Mouse (Mus musculus) lung, adult 2 months (tissue): Measurements from ENCODE around the gene Clybl.

Experiments
- CTCF ChIP-seq: fragments of 200-500 bp; IDR thresholded peaks from 2 replicates; pipeline ENCODE4 v1.5.1; 2011; ENCODE audit warnings: mild to moderate bottlenecking, low read length, control low read depth; ENCODE audit not compliant: insufficient read depth
- POLR2A ChIP-seq: fragments of 200-500 bp; IDR thresholded peaks from 2 replicates; pipeline ENCODE4 v1.6.1; 2011; ENCODE audit warnings: low read depth, mild to moderate bottlenecking, control low read depth, low read length, borderline replicate concordance; ENCODE audit errors: extremely low read depth

DNA sequence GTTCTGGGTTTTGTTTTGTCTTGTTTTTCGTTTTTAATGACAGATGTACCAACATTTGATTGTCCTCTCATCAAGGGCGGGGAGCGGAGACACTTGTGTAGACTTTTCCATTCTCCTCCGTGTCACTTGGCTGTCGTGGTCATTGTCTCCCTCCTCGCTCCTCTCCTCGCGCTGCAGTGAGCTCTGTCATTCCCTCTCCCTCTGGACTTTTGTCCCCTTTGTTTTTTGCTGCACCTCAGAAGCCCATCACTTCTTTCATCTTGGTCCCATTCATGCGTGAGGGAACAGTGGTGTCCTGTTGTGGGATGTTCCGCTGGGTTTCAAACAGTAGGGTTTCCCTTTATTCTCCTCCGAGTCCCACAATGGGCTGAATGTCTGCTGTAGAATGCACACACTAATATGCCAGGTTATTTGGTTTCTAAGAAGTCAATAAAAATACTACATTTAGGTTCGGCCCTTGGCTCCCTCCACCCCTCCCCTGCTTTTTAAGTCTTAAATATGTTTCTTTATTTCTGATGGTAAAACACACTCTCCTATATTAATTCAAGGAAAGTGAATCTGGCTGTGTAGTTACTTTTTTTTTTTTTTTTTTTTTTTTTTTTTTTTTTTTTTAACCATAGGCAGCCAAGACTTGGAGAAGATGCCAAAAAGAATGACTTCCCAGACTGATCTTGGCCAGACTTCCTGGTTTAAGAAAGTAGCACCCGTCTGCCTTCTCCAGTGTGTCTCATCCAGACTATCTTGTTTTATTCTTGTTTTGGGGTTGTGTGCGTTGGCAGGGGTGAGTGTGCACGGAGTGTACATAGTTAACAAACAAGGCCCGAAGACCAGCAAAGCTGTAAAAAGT, 98.2 kb downstream of the Clybl start:
- no peak for TF ChIP-seq CTCF
- TF ChIP-seq POLR2A, result no peak
